ENCODE assay signal across 17 mouse cellular contexts in the genomic region with DNA sequence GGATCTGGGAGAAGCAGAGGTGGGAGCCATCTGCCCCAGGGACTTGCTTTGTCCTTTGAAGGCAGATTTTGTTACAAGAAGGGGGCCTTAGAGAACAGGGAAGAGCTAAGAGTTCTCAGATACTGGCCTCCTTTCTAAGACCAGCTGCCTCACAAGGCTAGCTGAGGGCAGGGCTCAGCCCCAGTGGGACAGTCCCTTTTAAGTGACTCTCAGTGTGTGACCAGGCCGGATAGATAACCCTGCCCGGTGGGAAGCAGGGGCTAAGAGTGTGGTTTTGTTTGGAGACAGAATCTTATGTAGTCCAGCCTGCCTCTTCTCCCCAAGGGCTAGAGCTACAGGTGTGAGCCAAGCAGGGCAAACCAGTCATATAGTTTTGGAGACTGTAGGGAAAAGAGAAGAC. TPM values are rescaled to one million over a fixed set of nuclear protein-coding genes. Genes with fewer than 3 reads are reported as not detected.
DNase-seq lines count a peak whose midpoint lies in the region; ATAC-seq and TF ChIP-seq lines count a peak whose summit lies in the region.
"Had no signal": no experiment of that assay in that cellular context is flagged by ENCODE, and none has a peak within 500 bp of the region (broad histone marks: within the 10 kb centered on the region; RNA-seq: fewer than 3 reads in every experiment).

No protein-coding gene starts in this region.

- H3K9me3 ChIP-seq in midbrain, embryonic 11.5 days (ENCODE audit: control insufficient read depth, low read length), result no peaks in the 10 kb centered on the region
- no peaks in the 10 kb centered on the region for H3K9me3 ChIP-seq in midbrain, embryonic 14.5 days (ENCODE audit: control insufficient read depth, low read length)
- H3K9me3 ChIP-seq: liver, embryonic 15.5 days; neural tube, embryonic 15.5 days had no signal

- no peak overlapping the region for H3K4me2 ChIP-seq in midbrain, embryonic 11.5 days
- H3K4me2 ChIP-seq in midbrain, embryonic 14.5 days (ENCODE audit: low read length), result no peak overlapping the region

- H3K4me3 ChIP-seq in kidney, adult 2 months (ENCODE audit: insufficient read depth, low read depth, low read length), result no peak overlapping the region
- no peak overlapping the region for H3K4me3 ChIP-seq in midbrain, embryonic 11.5 days (ENCODE audit: low read depth, low read length)
- no peak overlapping the region for H3K4me3 ChIP-seq in midbrain, embryonic 14.5 days (replicated peaks; ENCODE audit: low read depth, low read length)
- H3K4me3 ChIP-seq: erythroblast, embryonic 14.5 days; liver, embryonic 15.5 days had no signal

- no peak for TF ChIP-seq POLR2A in kidney, adult 2 months (IDR thresholded peaks at IDR 0.05; ENCODE audit: low read depth, low read length)

- 15% methylated on average over 2 of the region's 2 CpGs for WGBS in kidney, adult 2 months
- WGBS in midbrain, embryonic 11.5 days, result 2% methylated on average over 2 of the region's 2 CpGs
- WGBS in midbrain, embryonic 14.5 days, result 6% methylated on average over 2 of the region's 2 CpGs

- TF ChIP-seq CTCF in kidney, adult 2 months (conservative IDR thresholded peaks at IDR 0.05; ENCODE audit: insufficient read depth, insufficient read length, low read depth, low read length), result no peak

- H3K36me3 ChIP-seq in kidney, adult 2 months (ENCODE audit: control insufficient read depth, insufficient read depth, low read length), result no peaks in the 10 kb centered on the region
- no peaks in the 10 kb centered on the region for H3K36me3 ChIP-seq in midbrain, embryonic 11.5 days (ENCODE audit: control insufficient read depth, insufficient read depth, low read length)
- H3K36me3 ChIP-seq in midbrain, embryonic 14.5 days (ENCODE audit: control insufficient read depth, insufficient read depth, low read length), result no peaks in the 10 kb centered on the region
- H3K36me3 ChIP-seq: liver, embryonic 15.5 days; neural tube, embryonic 15.5 days had no signal

- H3K4me1 ChIP-seq in kidney, adult 2 months (ENCODE audit: control insufficient read depth, insufficient read depth, low read length), result peaks cover 20% of the 10 kb centered on the region
- H3K4me1 ChIP-seq in midbrain, embryonic 11.5 days (ENCODE audit: control insufficient read depth, insufficient read depth, low read length), result peaks cover 24% of the 10 kb centered on the region
- peaks cover 17% of the 10 kb centered on the region for H3K4me1 ChIP-seq in midbrain, embryonic 14.5 days (ENCODE audit: control insufficient read depth, insufficient read depth, low read length)

- H3K27ac ChIP-seq in kidney, adult 2 months (ENCODE audit: insufficient read depth, low read depth, low read length), result peak overlapping the region; percentile 92
- no peak overlapping the region for H3K27ac ChIP-seq in midbrain, embryonic 11.5 days (ENCODE audit: low read depth, low read length)
- H3K27ac ChIP-seq in midbrain, embryonic 14.5 days (replicated peaks; ENCODE audit: low read depth, low read length), result no peak overlapping the region
- H3K27ac ChIP-seq: neural tube, embryonic 15.5 days had no signal

- no peak for ATAC-seq in midbrain, embryonic 11.5 days (ENCODE audit: low FRiP score)
- no peak for ATAC-seq in midbrain, embryonic 14.5 days (ENCODE audit: low FRiP score, low TSS enrichment)

- DNase-seq in cerebellum, postnatal 25 days, result peak; percentile 24 to 34
- DNase-seq in cerebellum, postnatal 36 days, result no peak
- DNase-seq in kidney, adult 2 months, result no peak
- DNase-seq in kidney, postnatal 10 days, result no peak
- DNase-seq in midbrain, embryonic 11.5 days (ENCODE audit: low spot score, missing footprints), result peak; percentile 84
- DNase-seq in midbrain, embryonic 14.5 days, result no peak
- no peak for DNase-seq in frontal cortex, postnatal 14 days (ENCODE audit: low spot score in 2 of 2)
- no peak for DNase-seq in testis, postnatal 10 days (ENCODE audit: low spot score)
- DNase-seq: adrenal gland, adult 8-10 months; heart, postnatal 14 days; layer of hippocampus, adult 9-11 months; right cerebral cortex, adult 18-20 months; spleen, adult 18-20 months had no signal

- H3K27me3 ChIP-seq in kidney, adult 2 months (replicated peaks; ENCODE audit: control insufficient read depth, insufficient read depth, low read length), result no peaks in the 10 kb centered on the region
- H3K27me3 ChIP-seq in midbrain, embryonic 11.5 days (ENCODE audit: control insufficient read depth, insufficient read depth, low read length), result peaks cover 48% of the 10 kb centered on the region
- H3K27me3 ChIP-seq in midbrain, embryonic 14.5 days (ENCODE audit: control insufficient read depth, insufficient read depth, low read length), result peaks cover 50% of the 10 kb centered on the region

- no peak overlapping the region for H3K9ac ChIP-seq in midbrain, embryonic 11.5 days (ENCODE audit: low read length)
- H3K9ac ChIP-seq in midbrain, embryonic 14.5 days (replicated peaks; ENCODE audit: low read length), result no peak overlapping the region
- H3K9ac ChIP-seq: liver, embryonic 15.5 days; neural tube, embryonic 15.5 days had no signal

RNA-seq across cellular contexts. Expression of gene Gprc5c, which starts 1.4 kb away (rescaled TPM):
- 241 and 285 TPM in 2 replicates for polyA plus RNA-seq in kidney, adult 2 months (2012; rRNA removed)
- polyA plus RNA-seq in midbrain, embryonic 11.5 days (2014; fragmentation: Nextera tagmentation; extraction: Ambion mirVana), result 8.9 and 10.7 TPM in 2 replicates
- 2.1 and 7.0 TPM in 2 replicates for polyA plus RNA-seq in midbrain, embryonic 14.5 days (2014; fragmentation: Nextera tagmentation; extraction: Ambion mirVana)

RNA-seq across cellular contexts. Expression of gene Cd300a, which starts 40.3 kb away (rescaled TPM):
- 0.61 and 0.91 TPM in 2 replicates for polyA plus RNA-seq in kidney, adult 2 months (2012; rRNA removed)
- 0.79 and 1.1 TPM in 2 replicates for polyA plus RNA-seq in midbrain, embryonic 11.5 days (2014; fragmentation: Nextera tagmentation; extraction: Ambion mirVana)
- 0.72 and 1.7 TPM in 2 replicates for polyA plus RNA-seq in midbrain, embryonic 14.5 days (2014; fragmentation: Nextera tagmentation; extraction: Ambion mirVana)
- polyA plus RNA-seq: erythroblast, embryonic 14.5 days had no signal

RNA-seq across cellular contexts. Expression of gene Gpr142, which starts 50.8 kb away (rescaled TPM):
- not detected in 2 replicates for polyA plus RNA-seq in kidney, adult 2 months (2012; rRNA removed)
- polyA plus RNA-seq in midbrain, embryonic 11.5 days (2014; fragmentation: Nextera tagmentation; extraction: Ambion mirVana), result 0.12 TPM in 1 of 2 replicates, not detected in the other
- not detected in 2 replicates for polyA plus RNA-seq in midbrain, embryonic 14.5 days (2014; fragmentation: Nextera tagmentation; extraction: Ambion mirVana)
- polyA plus RNA-seq: erythroblast, embryonic 14.5 days; liver, embryonic 15.5 days; neural tube, embryonic 15.5 days; urinary bladder, adult 2 months had no signal

RNA-seq across cellular contexts. Expression of gene Btbd17, which starts 53.8 kb away (rescaled TPM):
- 0.12 and 0.13 TPM in 2 replicates for polyA plus RNA-seq in kidney, adult 2 months (2012; rRNA removed)
- 65.3 and 70.2 TPM in 2 replicates for polyA plus RNA-seq in midbrain, embryonic 11.5 days (2014; fragmentation: Nextera tagmentation; extraction: Ambion mirVana)
- polyA plus RNA-seq in midbrain, embryonic 14.5 days (2014; fragmentation: Nextera tagmentation; extraction: Ambion mirVana), result 18.6 and 21.6 TPM in 2 replicates
- polyA plus RNA-seq: erythroblast, embryonic 14.5 days; liver, embryonic 15.5 days had no signal

Comparison
In these comparisons a context has a peak if more than half of its experiments do, and no peak if none do; other contexts are left out.
1. DNase-seq: peak in cerebellum, postnatal 25 days (2 of 2) and midbrain, embryonic 11.5 days (single experiment); none in cerebellum, postnatal 36 days (0 of 2), kidney, adult 2 months (single experiment), kidney, postnatal 10 days (single experiment), midbrain, embryonic 14.5 days (single experiment), frontal cortex, postnatal 14 days (0 of 2) and testis, postnatal 10 days (single experiment).
2. RNA of gene Gprc5c, which starts 1.4 kb away (polyA plus RNA-seq): 241 to 285 TPM in kidney, adult 2 months; 8.9 to 10.7 TPM in midbrain, embryonic 11.5 days and 2.1 to 7.0 TPM in midbrain, embryonic 14.5 days; every median in the first group is over 10 times any median in the second.